Mouse (Mus musculus) lung, postnatal 36 days (tissue): ENCODE results near the gene Leo1.
"Not testable (repeated sequence)": the region's sequence is repeated elsewhere in the genome, so short reads cannot be mapped to it uniquely, and the experiment has no call there.

Experiments
- DNase-seq: peaks from one replicate; pipeline ENCODE4 v3.0.0; 2022; ENCODE audit warnings: mixed read lengths

Gene Leo1

DNA sequence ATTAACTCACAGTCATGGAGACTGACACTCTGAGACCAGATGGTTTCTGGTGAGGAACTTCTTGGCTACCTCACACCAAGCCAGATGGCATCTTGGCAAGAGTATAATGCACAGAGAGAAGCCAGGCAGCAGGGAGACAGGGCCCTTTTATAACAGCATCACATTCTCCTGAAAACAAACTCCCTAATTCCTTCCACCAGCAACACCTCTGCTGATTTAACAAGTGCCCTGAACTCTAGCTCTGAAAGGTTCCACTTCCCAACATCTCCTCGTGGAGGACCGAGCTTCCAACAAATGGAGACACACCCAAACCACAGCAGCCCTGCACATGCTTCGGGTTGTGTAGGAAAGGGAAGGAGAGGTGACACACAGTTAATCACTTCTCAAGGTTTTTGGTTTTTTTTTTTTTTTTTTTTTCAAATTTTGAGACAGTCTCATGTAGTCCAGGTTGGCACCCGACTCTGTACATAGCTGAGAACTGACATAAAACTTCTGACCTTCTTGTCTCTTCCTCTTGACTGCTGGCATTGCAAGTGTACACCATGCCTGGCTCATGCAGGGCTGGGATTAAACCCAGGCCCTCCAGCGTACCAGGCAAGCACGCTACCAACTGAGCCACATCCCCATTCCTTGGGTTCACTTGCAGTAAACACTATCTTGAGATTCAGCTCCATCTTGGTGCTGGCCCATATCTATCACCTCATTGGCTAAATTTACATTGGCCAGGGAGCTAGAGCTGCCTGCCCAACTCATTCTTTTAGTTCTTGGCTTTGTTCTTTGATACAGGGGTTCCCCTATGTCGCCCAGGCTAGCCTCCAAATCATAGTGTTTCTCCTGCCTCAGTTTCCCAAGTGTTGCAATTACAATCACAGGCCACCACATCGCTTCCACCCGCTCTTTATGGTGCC lies 13.7 kb upstream of the Leo1 start:
- no peak for DNase-seq

DNA sequence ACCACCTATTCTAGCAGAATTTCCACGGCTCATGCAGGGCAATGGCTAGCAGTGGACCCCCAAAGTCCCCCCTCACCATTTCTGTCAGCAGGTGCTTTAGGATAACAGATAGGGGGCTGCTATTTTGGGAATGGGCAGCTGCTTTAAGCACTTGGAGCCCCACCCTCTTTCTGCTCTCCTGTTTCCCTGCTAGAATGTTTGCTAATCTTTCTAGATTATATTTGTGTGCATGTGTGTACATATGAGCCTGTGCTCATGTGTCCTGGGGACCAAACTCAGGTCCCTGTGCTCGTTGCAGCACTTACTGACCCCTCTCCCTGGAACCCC lies 13.1 kb upstream of the Leo1 start:
- no peak for DNase-seq

DNA sequence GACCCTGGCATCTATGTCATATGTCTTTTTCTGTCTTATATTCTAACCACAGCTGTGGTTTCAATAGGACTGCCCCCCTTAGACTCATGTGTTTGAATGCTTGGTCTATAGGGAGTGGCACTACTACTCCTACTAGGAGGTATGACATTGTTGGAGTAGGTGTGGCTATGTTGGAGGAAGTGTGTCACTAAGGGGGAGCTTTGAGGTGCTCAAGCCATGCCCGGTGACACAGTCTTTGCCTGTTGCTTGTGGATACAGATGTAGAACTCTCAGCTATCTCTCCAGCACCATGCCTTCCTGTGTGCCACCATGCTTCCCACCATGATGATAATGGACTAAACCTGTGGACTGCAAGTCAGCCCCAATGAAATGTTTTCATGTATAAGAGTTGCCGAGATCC lies 12.3 kb upstream of the Leo1 start:
- no peak for DNase-seq

DNA sequence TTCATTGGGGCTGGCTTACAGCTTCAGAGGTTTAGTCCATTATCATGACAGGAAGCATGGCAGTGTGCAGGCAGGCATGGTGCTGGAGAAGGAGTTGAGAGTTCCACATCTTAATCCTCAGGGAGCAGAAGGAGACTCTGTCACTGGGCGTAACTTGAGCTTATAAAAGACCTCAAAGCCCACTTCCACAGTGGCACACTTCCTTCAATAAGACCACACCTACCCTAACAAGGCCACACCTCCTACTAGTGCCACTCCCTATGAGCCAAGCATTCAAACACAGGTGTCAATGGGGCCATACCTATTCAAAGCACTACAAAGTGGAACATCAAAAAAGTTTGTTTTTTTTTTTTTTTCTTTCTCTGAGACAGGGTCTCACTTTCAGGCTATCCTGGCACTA lies 11.7 kb upstream of the Leo1 start:
- DNase-seq = no peak

- no peak for DNase-seq
These were observed 10.3 kb upstream of the Leo1 start for GRCm38 (mm10) chr9:75430822-75431621.

- no peak for DNase-seq
These were observed 8.6 kb upstream of the Leo1 start for GRCm38 (mm10) chr9:75432694-75433093.

- peak; percentile 94 for DNase-seq
These were observed 7.0 kb upstream of the Leo1 start for GRCm38 (mm10) chr9:75434172-75434793.

GRCm38 (mm10) chr9:75434872-75435271 lies 6.5 kb upstream of the Leo1 start:
- no peak for DNase-seq

- peak; percentile 49 for DNase-seq
These were observed 6.0 kb upstream of the Leo1 start for GRCm38 (mm10) chr9:75435291-75435690.

DNA sequence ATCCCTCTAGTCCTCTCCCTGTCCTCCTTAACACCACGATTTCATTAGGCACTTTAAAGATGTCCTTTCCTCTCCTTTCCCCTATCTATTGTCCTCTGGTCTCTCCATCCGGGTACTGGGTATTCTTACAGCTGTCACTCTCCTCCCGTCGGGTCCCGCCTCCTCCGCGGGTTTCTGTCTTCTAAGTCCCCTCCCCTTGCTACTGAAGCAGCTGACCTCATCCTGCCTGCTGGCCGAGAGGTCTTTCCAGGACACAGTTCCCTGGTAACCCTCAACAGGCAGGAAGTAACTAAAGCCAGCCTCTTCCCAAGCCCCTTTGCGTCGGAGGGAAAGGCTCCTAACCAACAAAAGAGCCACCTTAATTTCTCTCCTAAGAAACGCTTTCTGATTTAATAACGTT lies 5.4 kb upstream of the Leo1 start:
- DNase-seq = peak; percentile 95

DNA sequence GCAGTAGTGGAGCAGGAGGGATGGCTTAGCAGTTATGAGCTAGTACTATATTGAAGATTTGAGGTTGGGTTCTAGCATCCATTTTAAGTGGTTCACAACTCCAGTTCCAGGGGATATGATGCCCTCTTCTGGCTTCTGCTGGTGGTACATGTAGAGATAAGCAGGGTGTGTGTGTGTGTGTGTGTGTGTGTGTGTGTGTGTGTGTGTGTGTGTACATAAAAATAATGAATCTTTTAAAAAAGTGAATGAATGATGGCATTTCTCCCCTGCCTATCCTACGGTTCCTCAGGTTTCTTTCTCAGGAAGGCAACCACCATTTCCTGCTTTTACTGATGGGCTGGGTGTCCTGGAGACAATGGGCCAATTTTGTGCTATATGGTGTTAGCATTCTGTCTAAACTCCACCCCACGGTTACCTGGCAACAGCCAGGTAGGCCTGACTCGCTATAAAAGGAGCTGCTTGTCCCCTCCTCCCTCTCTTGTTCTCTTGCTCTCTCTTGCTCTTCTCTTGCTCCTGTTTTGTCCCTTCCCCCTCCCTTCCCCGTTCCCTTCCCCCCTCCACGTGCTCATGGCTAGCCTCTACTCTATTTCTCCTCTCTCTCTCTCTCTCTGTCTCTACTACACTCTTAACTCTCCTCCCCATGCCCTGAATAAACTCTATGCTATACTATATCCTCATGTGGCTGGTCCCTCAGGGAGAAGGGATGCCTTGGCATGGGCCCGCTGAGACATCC lies 3.5 kb upstream of the Leo1 start:
- DNase-seq = peak; percentile 81

- no peak for DNase-seq
These were observed 387 bp downstream of the Leo1 start for GRCm38 (mm10) chr9:75441691-75442131.

DNA sequence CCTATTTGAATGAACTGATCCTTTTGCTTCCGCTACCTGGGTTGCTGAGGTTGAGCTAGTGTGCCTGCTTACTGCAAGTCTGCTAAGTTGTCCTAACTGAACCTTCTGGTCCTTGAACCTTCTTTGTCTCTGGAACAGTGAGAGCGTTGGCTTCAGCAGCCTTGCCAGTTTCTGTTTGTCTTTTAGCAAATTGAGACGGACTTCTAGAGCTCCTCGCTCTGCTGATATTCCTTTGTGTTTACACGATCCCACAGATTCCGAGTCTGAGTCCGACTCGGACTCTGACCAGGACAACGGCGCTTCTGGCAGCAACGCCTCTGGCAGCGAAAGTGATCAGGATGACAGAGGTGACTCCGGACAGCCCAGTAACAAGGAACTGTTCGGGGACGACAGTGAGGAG lies 3.7 kb downstream of the Leo1 start:
- no peak for DNase-seq

DNA sequence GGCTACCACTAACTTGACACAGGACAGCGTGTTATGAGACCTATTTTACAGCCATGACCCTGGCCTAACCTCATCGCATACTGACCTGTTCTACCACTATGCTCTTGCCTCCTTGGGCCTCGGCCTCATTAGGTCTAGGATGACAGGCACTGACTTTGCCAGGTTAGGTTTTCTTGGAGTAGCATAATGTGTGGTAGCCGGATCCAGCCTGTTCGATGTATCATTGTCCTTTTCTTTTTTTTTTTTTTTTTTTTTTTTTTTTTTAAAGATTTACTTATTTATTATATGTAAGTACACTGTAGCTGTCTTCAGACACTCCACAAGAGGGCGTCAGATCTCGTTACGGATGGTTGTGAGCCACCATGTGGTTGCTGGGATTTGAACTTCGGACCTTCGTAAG lies 5.2 kb downstream of the Leo1 start:
- not testable (repeated sequence) for DNase-seq

- DNase-seq = no peak
These were observed 6.7 kb downstream of the Leo1 start for GRCm38 (mm10) chr9:75448021-75448420.

DNA sequence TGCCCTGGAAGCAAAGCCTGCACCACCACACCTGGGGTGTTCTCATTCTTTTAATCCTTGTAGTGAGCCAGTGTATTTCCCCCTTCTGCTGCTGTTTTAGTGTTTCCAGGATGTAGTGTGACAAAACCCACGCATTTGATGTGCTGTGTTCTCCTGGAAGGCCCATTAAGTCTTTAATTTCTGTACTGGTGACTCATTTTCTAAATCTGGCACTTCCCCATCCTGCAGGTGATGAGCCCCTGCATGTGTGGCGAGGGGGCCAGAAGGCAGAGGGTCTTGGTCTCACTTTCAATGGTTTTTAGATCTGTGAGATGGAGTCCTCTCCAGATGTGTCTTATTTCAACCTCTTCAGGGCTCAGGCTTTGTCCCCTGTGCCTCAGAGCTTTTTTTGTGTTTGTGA lies 12.7 kb downstream of the Leo1 start:
- DNase-seq = no peak

- DNase-seq = no peak
These were observed 14.4 kb downstream of the Leo1 start for GRCm38 (mm10) chr9:75455684-75456083.

- DNase-seq = no peak
These were observed 21.8 kb downstream of the Leo1 start for GRCm38 (mm10) chr9:75463050-75463660.

- DNase-seq = no peak
These were observed 24.5 kb downstream of the Leo1 start for GRCm38 (mm10) chr9:75465856-75466255.

- DNase-seq = no peak
These were observed 25.3 kb downstream of the Leo1 start for GRCm38 (mm10) chr9:75466641-75467040.

- no peak for DNase-seq
These were observed 26.3 kb downstream of the Leo1 start for GRCm38 (mm10) chr9:75467581-75467980.

GRCm38 (mm10) chr9:75468297-75468696 lies 27.0 kb downstream of the Leo1 start:
- no peak for DNase-seq
